In the genomic region with DNA sequence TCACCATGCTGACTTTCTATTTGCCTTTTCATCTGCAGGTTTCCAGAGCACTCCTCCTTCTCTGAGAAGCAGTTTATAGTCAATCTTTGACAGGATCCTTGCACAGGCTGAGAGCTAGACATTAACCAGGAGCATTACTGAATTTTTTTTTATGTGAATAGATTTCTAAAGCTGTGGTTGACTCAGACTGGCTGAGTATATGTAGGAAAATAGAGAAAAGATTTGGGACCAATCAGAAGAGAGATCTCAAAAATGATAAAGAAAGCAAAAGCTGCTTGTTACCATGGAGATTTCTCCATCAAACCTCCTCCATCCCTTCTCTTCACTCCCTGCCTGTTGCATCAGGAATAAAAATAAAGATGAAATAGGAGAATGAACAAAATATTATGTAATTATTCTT, we compare ENCODE assay signal across 25 mouse cellular contexts.
DNase-seq lines count a peak whose midpoint lies in the region; ATAC-seq and TF ChIP-seq lines count a peak whose summit lies in the region.
"Had no signal": no experiment of that assay in that cellular context is flagged by ENCODE, and none has a peak within 500 bp of the region (broad histone marks: within the 10 kb centered on the region; RNA-seq: fewer than 3 reads in every experiment).

No protein-coding gene starts in this region.

- H3K4me1 ChIP-seq in hindbrain, embryonic 15.5 days (replicated peaks), result no peaks in the 10 kb centered on the region
- no peaks in the 10 kb centered on the region for H3K4me1 ChIP-seq in hindbrain, embryonic 12.5 days
- H3K4me1 ChIP-seq in cerebellum, adult 2 months (ENCODE audit: control insufficient read depth, insufficient read depth, low read length), result no peaks in the 10 kb centered on the region
- H3K4me1 ChIP-seq: embryonic facial prominence, embryonic 10.5 days; limb, embryonic 13.5 days; liver, embryonic 12.5 days; neural tube, embryonic 12.5 days had no signal

- TF ChIP-seq CTCF in cerebellum, adult 2 months (IDR thresholded peaks at IDR 0.05; ENCODE audit: borderline replicate concordance, insufficient read depth, low read depth, low read length), result no peak

- DNase-seq in left cerebral cortex, adult 11 months (ENCODE audit: low spot score), result peak; percentile 28
- no peak for DNase-seq in left cerebral cortex, adult 8-10 months (ENCODE audit: low spot score in 2 of 2)
- DNase-seq in right cerebral cortex, adult 18-20 months, result peak; percentile 26
- DNase-seq in right cerebral cortex, postnatal 14 days, result no peak
- DNase-seq in telencephalon, adult 2 months (ENCODE audit: low read depth, low spot score), result peak; percentile 60
- DNase-seq in cerebellum, adult 2 months, result no peak
- DNase-seq: adrenal gland, adult 2 months; B cell, adult 2 months; cerebellum, adult 8-10 months; gastrocnemius, postnatal 14 days; heart, adult 11 months; kidney, adult 18-20 months; kidney, postnatal 10 days; lung, adult 18-20 months; lung, postnatal 36 days; thymus, postnatal 14 days had no signal

- no peak for ATAC-seq in hindbrain, embryonic 15.5 days (ENCODE audit: low FRiP score, low read depth)
- ATAC-seq in hindbrain, embryonic 12.5 days (ENCODE audit: low FRiP score), result no peak
- ATAC-seq: liver, embryonic 12.5 days had no signal

- H3K9ac ChIP-seq in hindbrain, embryonic 15.5 days, result no peak overlapping the region
- H3K9ac ChIP-seq in hindbrain, embryonic 12.5 days, result no peak overlapping the region
- H3K9ac ChIP-seq: limb, embryonic 13.5 days; liver, embryonic 12.5 days; neural tube, embryonic 12.5 days had no signal

- H3K27me3 ChIP-seq in hindbrain, embryonic 15.5 days, result no peaks in the 10 kb centered on the region
- no peaks in the 10 kb centered on the region for H3K27me3 ChIP-seq in hindbrain, embryonic 12.5 days
- H3K27me3 ChIP-seq in cerebellum, adult 2 months (ENCODE audit: control insufficient read depth, insufficient read depth, low read length), result no peaks in the 10 kb centered on the region
- H3K27me3 ChIP-seq: CH12.LX; limb, embryonic 13.5 days; liver, embryonic 12.5 days; neural tube, embryonic 12.5 days had no signal

- TF ChIP-seq POLR2A in cerebellum, adult 2 months (IDR thresholded peaks at IDR 0.05; ENCODE audit: borderline replicate concordance, insufficient read depth, low read length), result no peak

- H3K9me3 ChIP-seq in hindbrain, embryonic 15.5 days, result no peaks in the 10 kb centered on the region; the same call in 1 of the 2 replicates
- 0 out of 2 replicates have a peak, but pooled peaks cover 5% of the 10 kb centered on the region for H3K9me3 ChIP-seq in hindbrain, embryonic 12.5 days (replicated peaks)
- H3K9me3 ChIP-seq: G1E; liver, embryonic 12.5 days had no signal

- H3K4me3 ChIP-seq in hindbrain, embryonic 15.5 days, result 0 out of 2 replicates have a peak overlapping the region, but pooled peaks have one; percentile 12
- H3K4me3 ChIP-seq in hindbrain, embryonic 12.5 days, result no peak overlapping the region
- H3K4me3 ChIP-seq in cerebellum, adult 2 months (replicated peaks; ENCODE audit: insufficient read depth, low read depth, low read length), result no peak overlapping the region
- H3K4me3 ChIP-seq: embryonic facial prominence, embryonic 10.5 days; limb, embryonic 13.5 days; liver, embryonic 12.5 days; neural tube, embryonic 12.5 days had no signal

- no peak overlapping the region for H3K27ac ChIP-seq in hindbrain, embryonic 15.5 days (replicated peaks)
- H3K27ac ChIP-seq in hindbrain, embryonic 12.5 days, result no peak overlapping the region
- no peak overlapping the region for H3K27ac ChIP-seq in cerebellum, adult 2 months (ENCODE audit: insufficient read depth, low read length)
- H3K27ac ChIP-seq: embryonic facial prominence, embryonic 10.5 days; limb, embryonic 13.5 days; liver, embryonic 12.5 days; neural tube, embryonic 12.5 days had no signal

- no peaks in the 10 kb centered on the region for H3K36me3 ChIP-seq in hindbrain, embryonic 15.5 days
- no peaks in the 10 kb centered on the region for H3K36me3 ChIP-seq in hindbrain, embryonic 12.5 days
- H3K36me3 ChIP-seq: embryonic facial prominence, embryonic 10.5 days; G1E; limb, embryonic 13.5 days; liver, embryonic 12.5 days; neural tube, embryonic 12.5 days had no signal

- H3K4me2 ChIP-seq in hindbrain, embryonic 15.5 days, result no peak overlapping the region
- H3K4me2 ChIP-seq in hindbrain, embryonic 12.5 days (replicated peaks), result no peak overlapping the region
- H3K4me2 ChIP-seq: heart, embryonic 11.5 days; limb, embryonic 13.5 days; liver, embryonic 12.5 days; neural tube, embryonic 12.5 days had no signal

Comparison
In these comparisons a context has a peak if more than half of its experiments do, and no peak if none do; other contexts are left out.
1. DNase-seq: peak in left cerebral cortex, adult 11 months (single experiment), right cerebral cortex, adult 18-20 months (single experiment) and telencephalon, adult 2 months (single experiment); none in left cerebral cortex, adult 8-10 months (0 of 2), right cerebral cortex, postnatal 14 days (single experiment) and cerebellum, adult 2 months (0 of 2).